Mouse (Mus musculus): Measurements from ENCODE around the gene Fam167b. TPM values are rescaled to one million over a fixed set of nuclear protein-coding genes. Genes with fewer than 3 reads are reported as not detected.

Fam167b gene
- polyA plus RNA-seq, 1 experiment from 2014 or later, result 5.6 TPM

DNA sequence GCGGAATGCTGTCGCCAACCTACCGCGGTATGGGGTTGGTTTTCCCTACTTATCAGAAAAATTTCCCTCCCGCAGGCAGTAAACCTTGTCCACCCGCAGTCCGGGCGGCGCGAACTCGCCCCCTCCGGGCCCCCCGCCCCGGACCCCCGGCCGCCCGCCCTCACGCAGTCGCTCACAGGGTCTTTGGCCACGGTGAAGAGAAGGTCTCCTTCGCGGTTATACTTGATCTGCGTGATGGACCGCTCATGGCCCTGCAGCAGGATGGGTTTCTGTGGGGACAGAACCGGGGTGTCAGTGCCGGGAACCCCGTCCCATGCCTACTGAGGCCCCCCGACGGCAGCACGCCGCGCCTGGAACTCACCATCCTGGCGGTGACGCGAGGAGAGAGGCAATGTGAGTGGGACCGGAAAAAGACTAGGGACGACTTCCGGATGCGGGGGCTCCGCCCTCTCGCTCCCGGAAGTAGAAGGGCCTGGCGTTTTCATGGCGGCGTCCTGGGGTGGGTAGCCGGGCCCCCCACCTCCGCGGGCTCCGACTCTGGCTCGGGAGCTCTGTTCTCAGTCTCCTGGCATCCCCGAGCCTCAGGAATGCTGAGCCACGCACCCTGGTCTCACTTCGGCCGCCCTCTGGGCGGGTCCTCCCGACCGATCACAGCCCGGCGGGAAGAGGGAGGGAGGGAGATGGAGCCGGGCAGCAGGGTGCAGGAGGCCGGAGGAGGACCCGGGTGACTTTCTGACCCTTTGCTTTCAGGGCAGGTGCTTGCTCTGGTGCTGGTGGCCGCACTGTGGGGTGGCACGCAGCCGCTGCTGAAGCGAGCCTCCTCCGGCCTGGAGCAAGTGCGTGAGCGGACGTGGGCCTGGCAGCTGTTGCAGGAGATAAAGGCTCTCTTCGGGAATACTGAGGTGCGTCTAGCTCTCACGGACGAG, 22.1 kb upstream of the Fam167b start, which contains the start of the genes Eif3i and Tmem234:
TSS of gene Eif3i (minus strand) at position 416 of the 926 bp plus-strand sequence.
TSS of gene Tmem234 (plus strand) at position 436 of the 926 bp plus-strand sequence.
- Histone ChIP-seq H3K4me3 (ENCODE audit: control insufficient read depth in 1 of 2, insufficient read depth in 1 of 2, low read depth in 1 of 2, low read length in 2 of 2) (peak within 1 kb of the TSS; percentile 90 to 96), H3K27ac (replicated peaks in 1 of 2; ENCODE audit: control insufficient read depth in 1 of 2, insufficient read depth in 1 of 2, low read depth in 2 of 2, low read length in 2 of 2) (peak within 1 kb of the TSS; percentile 65 to 76), H3K9ac (ENCODE audit: low read length) (peak within 1 kb of the TSS; percentile 95), H3K27me3 (ENCODE audit: control insufficient read depth, insufficient read depth, low read length) (no peaks in the 10 kb centered on the region), H3K4me2 (ENCODE audit: low read length) (peak within 1 kb of the TSS; percentile 79), H3K4me1 (ENCODE audit: control insufficient read depth in 2 of 2, insufficient read depth in 2 of 2, low read length in 2 of 2) (peaks cover 4 to 20% of the 10 kb centered on the region in 2 experiments), H3K9me3 (ENCODE audit: control insufficient read depth, low read length) (no peaks in the 10 kb centered on the region), H3K36me3 (ENCODE audit: control insufficient read depth, insufficient read depth, low read length) (peaks cover 66% of the 10 kb centered on the region)
- under 1% methylated on average over 72 of the region's 74 CpGs for WGBS
- peak; percentile 76 for ATAC-seq (ENCODE audit: insufficient number of reproducible peaks, insufficient read depth, low FRiP score, low read depth)

DNA sequence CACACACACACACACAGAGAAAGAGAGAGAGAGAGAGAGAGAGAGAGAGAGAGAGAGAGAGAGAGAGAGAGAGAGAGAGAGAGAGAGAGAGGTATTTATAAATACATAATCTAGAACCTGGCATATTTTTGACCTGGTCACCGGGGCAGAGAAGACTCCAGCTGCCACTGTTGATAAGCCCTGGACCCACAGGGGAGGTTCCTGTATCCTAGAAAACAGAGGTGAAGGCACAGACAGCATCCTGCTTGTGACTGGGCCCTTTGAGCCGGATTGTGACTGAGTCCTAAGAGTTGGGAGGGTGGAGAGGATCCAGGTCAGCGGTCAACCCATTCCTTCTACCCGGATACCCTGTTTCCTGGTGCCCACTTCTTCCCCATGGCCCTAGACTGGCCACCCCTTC, 10.5 kb upstream of the Fam167b start:
- Histone ChIP-seq H3K4me1 (ENCODE audit: control insufficient read depth in 2 of 2, insufficient read depth in 2 of 2, low read length in 2 of 2) (peaks cover 3 to 8% of the 10 kb centered on the region in 2 experiments), H3K27me3 (ENCODE audit: control insufficient read depth, insufficient read depth, low read length) (no peaks in the 10 kb centered on the region), H3K27ac (replicated peaks in 1 of 2; ENCODE audit: control insufficient read depth in 1 of 2, insufficient read depth in 1 of 2, low read depth in 2 of 2, low read length in 2 of 2) (no peak overlapping the region), H3K9me3 (ENCODE audit: control insufficient read depth, low read length) (no peaks in the 10 kb centered on the region), H3K4me2 (ENCODE audit: low read length) (no peak overlapping the region), H3K9ac (ENCODE audit: low read length) (no peak overlapping the region), H3K36me3 (ENCODE audit: control insufficient read depth, insufficient read depth, low read length) (peaks cover 34% of the 10 kb centered on the region), H3K4me3 (ENCODE audit: control insufficient read depth in 1 of 2, insufficient read depth in 1 of 2, low read depth in 1 of 2, low read length in 2 of 2) (no peak overlapping the region)
- 57% methylated on average over 4 of the region's 4 CpGs for WGBS
- no peak for ATAC-seq (ENCODE audit: insufficient number of reproducible peaks, insufficient read depth, low FRiP score, low read depth)

DNA sequence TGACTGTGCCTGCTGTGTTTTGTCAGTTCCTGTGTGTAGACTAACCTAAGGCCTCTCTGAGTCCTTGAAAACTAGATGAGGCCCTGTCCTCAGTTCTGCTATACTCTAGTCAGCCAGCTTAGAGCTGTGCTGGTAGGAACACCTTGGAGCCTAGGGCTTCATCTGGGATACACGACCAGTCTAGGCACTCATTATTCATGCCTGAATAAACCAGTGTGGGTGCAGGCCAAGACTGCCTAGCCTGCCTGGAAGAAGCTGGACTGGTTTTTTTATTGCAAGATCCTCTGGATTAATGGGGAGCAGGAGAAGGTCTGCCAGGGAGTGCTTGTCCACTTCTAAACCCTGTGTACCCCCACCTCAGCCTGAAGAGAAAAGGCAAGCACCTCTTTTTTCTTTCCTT, 8.6 kb upstream of the Fam167b start:
- Histone ChIP-seq H3K9me3 (ENCODE audit: control insufficient read depth, low read length) (no peaks in the 10 kb centered on the region), H3K4me3 (ENCODE audit: control insufficient read depth in 1 of 2, insufficient read depth in 1 of 2, low read depth in 1 of 2, low read length in 2 of 2) (no peak overlapping the region), H3K4me2 (ENCODE audit: low read length) (no peak overlapping the region), H3K36me3 (ENCODE audit: control insufficient read depth, insufficient read depth, low read length) (peaks cover 16% of the 10 kb centered on the region), H3K27ac (replicated peaks in 1 of 2; ENCODE audit: control insufficient read depth in 1 of 2, insufficient read depth in 1 of 2, low read depth in 2 of 2, low read length in 2 of 2) (no peak overlapping the region), H3K9ac (ENCODE audit: low read length) (no peak overlapping the region), H3K4me1 (ENCODE audit: control insufficient read depth in 2 of 2, insufficient read depth in 2 of 2, low read length in 2 of 2) (peaks cover 3 to 8% of the 10 kb centered on the region in 2 experiments), H3K27me3 (ENCODE audit: control insufficient read depth, insufficient read depth, low read length) (no peaks in the 10 kb centered on the region)
- 58% methylated on average over 1 of the region's 1 CpGs for WGBS
- no peak for ATAC-seq (ENCODE audit: insufficient number of reproducible peaks, insufficient read depth, low FRiP score, low read depth)

- Histone ChIP-seq H3K9me3 (ENCODE audit: control insufficient read depth, low read length) (no peaks in the 10 kb centered on the region), H3K4me2 (ENCODE audit: low read length) (peak overlapping the region; percentile 83), H3K4me1 (ENCODE audit: control insufficient read depth in 2 of 2, insufficient read depth in 2 of 2, low read length in 2 of 2) (peaks cover 3 to 8% of the 10 kb centered on the region in 2 experiments), H3K27me3 (ENCODE audit: control insufficient read depth, insufficient read depth, low read length) (no peaks in the 10 kb centered on the region), H3K27ac (replicated peaks in 1 of 2; ENCODE audit: control insufficient read depth in 1 of 2, insufficient read depth in 1 of 2, low read depth in 2 of 2, low read length in 2 of 2) (no peak overlapping the region; a peak in 1 of 4 replicates), H3K4me3 (ENCODE audit: control insufficient read depth in 1 of 2, insufficient read depth in 1 of 2, low read depth in 1 of 2, low read length in 2 of 2) (peak overlapping the region in 1 of 2 experiments; percentile 47; a peak in 1 of 4 replicates), H3K9ac (ENCODE audit: low read length) (no peak overlapping the region), H3K36me3 (ENCODE audit: control insufficient read depth, insufficient read depth, low read length) (peaks cover 5% of the 10 kb centered on the region)
- ATAC-seq (ENCODE audit: insufficient number of reproducible peaks, insufficient read depth, low FRiP score, low read depth), result no peak
- 74% methylated on average over 9 of the region's 9 CpGs for WGBS
Measured at GRCm38 (mm10) chr4:129585773-129586172, 7.4 kb upstream of the Fam167b start.

DNA sequence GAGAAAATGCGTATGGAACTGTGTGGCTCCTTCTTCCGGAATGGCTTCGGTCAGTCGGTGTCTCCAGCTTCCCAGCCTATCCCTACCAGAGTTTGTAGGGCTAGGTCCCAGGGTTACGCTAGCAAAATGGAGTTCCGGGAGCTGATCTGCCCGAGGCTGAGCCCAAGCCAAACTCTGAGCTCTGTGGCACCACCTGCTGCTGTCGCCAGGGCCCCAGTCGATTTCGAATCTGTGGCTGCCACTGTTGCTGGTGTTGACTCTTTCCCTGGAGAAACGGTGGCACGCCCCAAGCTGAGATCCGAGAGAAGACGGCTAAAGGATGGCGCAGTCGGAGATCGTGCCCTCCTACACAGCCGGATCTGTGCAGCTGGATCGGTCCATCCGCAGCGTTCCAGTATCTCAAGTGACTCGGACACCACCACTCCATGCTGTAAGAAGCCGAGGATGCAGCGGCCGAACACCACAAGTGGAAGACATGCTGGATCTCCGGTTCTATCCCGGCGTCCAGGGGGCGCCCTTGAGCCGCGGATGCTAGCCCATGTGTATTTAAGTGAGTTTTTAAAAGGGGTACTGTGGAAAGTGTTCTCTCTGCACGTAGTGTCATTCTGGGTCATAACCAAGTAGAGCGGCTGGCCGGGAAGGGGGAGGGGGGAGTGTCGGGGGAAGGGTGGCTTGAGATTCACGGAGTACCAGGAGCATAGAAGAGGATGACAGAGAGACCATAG, 6.7 kb upstream of the Fam167b start:
- Histone ChIP-seq H3K27ac (replicated peaks in 1 of 2; ENCODE audit: control insufficient read depth in 1 of 2, insufficient read depth in 1 of 2, low read depth in 2 of 2, low read length in 2 of 2) (peak overlapping the region; percentile 20 to 69), H3K9ac (ENCODE audit: low read length) (peak overlapping the region; percentile 69), H3K9me3 (ENCODE audit: control insufficient read depth, low read length) (no peaks in the 10 kb centered on the region), H3K36me3 (ENCODE audit: control insufficient read depth, insufficient read depth, low read length) (no peaks in the 10 kb centered on the region), H3K4me1 (ENCODE audit: control insufficient read depth in 2 of 2, insufficient read depth in 2 of 2, low read length in 2 of 2) (peaks cover 5 to 11% of the 10 kb centered on the region in 2 experiments), H3K4me3 (ENCODE audit: control insufficient read depth in 1 of 2, insufficient read depth in 1 of 2, low read depth in 1 of 2, low read length in 2 of 2) (peak overlapping the region; percentile 47 to 76), H3K27me3 (ENCODE audit: control insufficient read depth, insufficient read depth, low read length) (no peaks in the 10 kb centered on the region), H3K4me2 (ENCODE audit: low read length) (peak overlapping the region; percentile 83)
- peak; percentile 41 for ATAC-seq (ENCODE audit: insufficient number of reproducible peaks, insufficient read depth, low FRiP score, low read depth)
- WGBS, result 1% methylated on average over 36 of the region's 36 CpGs

- ATAC-seq (ENCODE audit: insufficient number of reproducible peaks, insufficient read depth, low FRiP score, low read depth), result no peak
- H3K9me3 ChIP-seq (ENCODE audit: control insufficient read depth, low read length), result no peaks in the 10 kb centered on the region
- H3K27ac ChIP-seq (replicated peaks in 1 of 2; ENCODE audit: control insufficient read depth in 1 of 2, insufficient read depth in 1 of 2, low read depth in 2 of 2, low read length in 2 of 2), result peak overlapping the region; percentile 20 to 69
- H3K36me3 ChIP-seq (ENCODE audit: control insufficient read depth, insufficient read depth, low read length), result no peaks in the 10 kb centered on the region
- peaks cover 5 to 11% of the 10 kb centered on the region in 2 experiments for H3K4me1 ChIP-seq (ENCODE audit: control insufficient read depth in 2 of 2, insufficient read depth in 2 of 2, low read length in 2 of 2)
- H3K27me3 ChIP-seq (ENCODE audit: control insufficient read depth, insufficient read depth, low read length), result no peaks in the 10 kb centered on the region
- peak overlapping the region; percentile 83 for H3K4me2 ChIP-seq (ENCODE audit: low read length)
- peak overlapping the region; percentile 69 for H3K9ac ChIP-seq (ENCODE audit: low read length)
- 68% methylated on average over 1 of the region's 1 CpGs for WGBS
- H3K4me3 ChIP-seq (ENCODE audit: control insufficient read depth in 1 of 2, insufficient read depth in 1 of 2, low read depth in 1 of 2, low read length in 2 of 2), result peak overlapping the region in 1 of 2 experiments; percentile 47; a peak in 2 of 4 replicates
Measured at GRCm38 (mm10) chr4:129584370-129584769, 6.0 kb upstream of the Fam167b start.

GRCm38 (mm10) chr4:129582251-129582650, 3.9 kb upstream of the Fam167b start:
- Histone ChIP-seq H3K36me3 (ENCODE audit: control insufficient read depth, insufficient read depth, low read length) (no peaks in the 10 kb centered on the region), H3K9me3 (ENCODE audit: control insufficient read depth, low read length) (no peaks in the 10 kb centered on the region), H3K27ac (replicated peaks in 1 of 2; ENCODE audit: control insufficient read depth in 1 of 2, insufficient read depth in 1 of 2, low read depth in 2 of 2, low read length in 2 of 2) (no peak overlapping the region), H3K27me3 (ENCODE audit: control insufficient read depth, insufficient read depth, low read length) (no peaks in the 10 kb centered on the region), H3K4me3 (ENCODE audit: control insufficient read depth in 1 of 2, insufficient read depth in 1 of 2, low read depth in 1 of 2, low read length in 2 of 2) (no peak overlapping the region), H3K9ac (ENCODE audit: low read length) (no peak overlapping the region), H3K4me1 (ENCODE audit: control insufficient read depth in 2 of 2, insufficient read depth in 2 of 2, low read length in 2 of 2) (peaks cover 10 to 11% of the 10 kb centered on the region in 2 experiments), H3K4me2 (ENCODE audit: low read length) (no peak overlapping the region)
- no peak for ATAC-seq (ENCODE audit: insufficient number of reproducible peaks, insufficient read depth, low FRiP score, low read depth)
- WGBS, result 81% methylated on average over 1 of the region's 1 CpGs
